Mouse (Mus musculus) urinary bladder, postnatal 10 days (tissue): ENCODE data around the gene Olfr65.

Source experiments
- DNase-seq: peaks from one replicate; pipeline ENCODE4 v3.0.0; 2022; ENCODE audit warnings: low spot score

Olfr65 gene

GRCm38 (mm10) chr7:103903187-103903586, at the start of gene Olfr65:
Olfr65 (plus strand) TSS chr7:103903487.
- no peak for DNase-seq

- no peak for DNase-seq
Measured at GRCm38 (mm10) chr7:103854669-103855068, 48.6 kb upstream of the Olfr65 start.

DNA sequence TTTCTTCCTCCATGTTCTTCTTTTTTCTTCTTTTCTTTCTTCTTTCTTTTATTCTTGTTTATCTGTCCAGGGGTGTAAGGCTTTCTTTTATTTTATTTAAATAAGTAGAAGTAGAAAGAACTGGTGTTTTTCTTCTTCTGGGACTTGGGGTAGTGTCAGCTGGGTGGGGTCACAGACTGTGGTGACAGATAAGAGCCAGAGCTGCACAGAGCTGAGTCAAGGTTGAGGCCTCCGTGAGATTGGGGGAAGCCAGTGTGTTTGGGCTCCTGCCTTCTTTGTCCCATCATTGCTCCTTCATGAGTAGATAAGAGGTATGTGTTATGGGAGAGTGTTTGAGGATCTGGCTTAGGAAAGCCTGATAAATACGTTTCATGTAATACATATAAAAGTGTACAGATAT, 44.2 kb upstream of the Olfr65 start:
- DNase-seq: no peak

GRCm38 (mm10) chr7:103860855-103861254, 42.4 kb upstream of the Olfr65 start:
- DNase-seq: no peak

DNA sequence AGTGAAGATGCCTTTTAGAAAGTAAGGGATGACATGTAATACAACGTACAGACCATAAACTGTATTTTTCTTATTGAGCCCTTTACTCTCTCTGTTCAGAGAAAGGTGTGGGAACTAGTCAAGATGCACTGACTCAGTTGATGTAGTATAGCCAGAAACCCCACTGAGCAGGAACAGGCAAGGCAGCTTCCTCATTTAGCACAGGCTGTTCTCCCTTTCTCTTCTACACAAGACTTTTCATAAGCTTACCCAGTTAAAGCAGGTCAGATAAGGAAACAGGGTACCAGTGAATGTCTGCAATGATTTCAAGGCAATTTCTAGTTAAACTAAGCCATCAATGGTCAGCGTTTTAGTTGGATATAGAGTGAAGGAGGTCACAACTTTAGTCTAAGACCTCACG, 41.8 kb upstream of the Olfr65 start:
- DNase-seq: no peak

- DNase-seq: no peak
Measured at GRCm38 (mm10) chr7:103865716-103866115, 37.6 kb upstream of the Olfr65 start.

- DNase-seq: no peak
Measured at GRCm38 (mm10) chr7:103870667-103871066, 32.6 kb upstream of the Olfr65 start.

GRCm38 (mm10) chr7:103873064-103873463, 30.2 kb upstream of the Olfr65 start:
- no peak for DNase-seq

- DNase-seq: no peak
Measured at GRCm38 (mm10) chr7:103874451-103874850, 28.8 kb upstream of the Olfr65 start.

DNA sequence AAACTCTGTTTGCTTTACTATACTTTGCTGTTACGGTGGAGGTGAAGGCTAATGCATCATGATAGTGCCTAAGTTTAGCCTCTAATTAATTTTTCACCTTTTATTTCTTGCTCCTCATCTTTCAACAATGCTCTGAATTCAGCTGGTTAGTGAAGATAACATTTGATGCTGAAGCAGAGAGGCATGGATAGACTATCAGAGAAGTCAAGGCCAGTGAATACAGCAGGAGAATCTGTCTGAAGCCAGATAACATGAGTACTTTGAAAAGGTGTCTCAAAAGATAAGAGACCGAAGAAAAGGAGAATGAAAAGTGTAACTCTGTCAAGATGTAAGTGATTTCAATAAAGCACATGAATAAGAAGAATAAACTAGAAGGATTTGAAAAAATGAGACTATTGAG, 26.2 kb upstream of the Olfr65 start:
- no peak for DNase-seq

- no peak for DNase-seq
Measured at GRCm38 (mm10) chr7:103886152-103886551, 17.1 kb upstream of the Olfr65 start, which contains the start of gene Olfr66. Olfr66 (minus strand) TSS chr7:103886252.

DNA sequence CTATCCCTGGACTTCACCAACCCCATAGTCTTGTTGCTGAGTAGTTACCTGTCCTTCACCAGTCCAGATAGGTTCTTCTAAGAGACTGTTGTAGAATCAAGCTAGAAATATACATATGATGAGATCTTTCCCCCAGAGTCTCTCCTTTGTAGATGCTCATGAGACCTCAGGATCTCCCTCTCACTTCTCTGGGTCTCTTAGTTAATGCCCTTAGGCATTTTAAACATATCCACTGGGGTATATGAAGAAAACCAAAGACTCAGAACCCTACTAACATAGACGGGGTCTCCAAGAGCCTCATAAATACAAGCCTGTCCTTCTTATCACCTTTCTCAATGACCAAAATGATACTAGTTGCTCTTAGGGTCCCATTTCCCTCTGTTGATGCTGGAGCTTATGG, 8.9 kb upstream of the Olfr65 start, which contains the start of gene Olfr64:
TSS of gene Olfr64 (minus strand) at position 101 of the 400 bp plus-strand sequence.
- no peak for DNase-seq

DNA sequence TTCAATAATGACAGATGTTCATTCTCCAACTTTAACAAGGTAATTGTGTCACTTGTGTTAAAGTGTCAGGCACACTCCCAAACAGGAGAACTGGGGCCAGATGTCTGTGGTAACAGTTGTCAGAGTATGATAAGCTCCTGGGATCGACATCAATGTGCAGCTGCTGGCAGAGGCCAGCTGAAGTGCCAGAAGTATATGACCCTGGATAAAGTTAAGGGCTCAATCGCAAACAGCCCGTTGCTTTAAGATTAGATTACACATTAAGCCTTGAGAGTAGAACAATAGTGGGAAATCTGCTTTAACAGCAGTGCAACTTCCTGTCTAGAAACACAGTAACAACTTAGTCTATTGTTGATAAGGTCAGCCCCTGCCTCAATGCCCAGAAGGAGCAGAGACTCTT, 6.8 kb downstream of the Olfr65 start:
- DNase-seq: no peak

DNA sequence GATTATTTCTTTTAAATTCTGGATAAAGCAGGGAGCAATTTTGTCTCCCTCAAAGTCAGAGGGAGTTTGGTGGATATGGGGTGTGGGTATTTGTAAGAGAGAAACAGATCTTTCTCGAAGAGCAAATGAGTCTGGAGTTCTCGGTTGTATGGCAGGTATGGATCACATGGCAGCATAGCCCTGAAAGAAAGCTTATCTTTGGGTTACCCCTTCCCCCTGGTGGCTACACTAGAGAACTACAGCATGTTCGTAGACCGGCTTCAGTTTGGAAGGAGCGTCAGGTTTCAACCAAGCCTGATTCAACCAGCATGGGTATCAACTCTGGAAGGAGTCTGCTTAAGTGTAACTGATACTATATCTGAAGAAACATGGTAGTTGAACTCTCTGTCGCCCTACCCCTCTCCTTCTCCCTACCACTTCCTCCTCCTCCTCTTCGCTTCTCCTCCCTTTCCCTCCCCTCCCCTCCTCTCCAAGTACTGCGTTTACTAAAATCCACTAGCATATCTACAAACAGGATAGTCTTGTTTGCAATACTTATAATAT, 9.8 kb downstream of the Olfr65 start:
- DNase-seq: no peak

DNA sequence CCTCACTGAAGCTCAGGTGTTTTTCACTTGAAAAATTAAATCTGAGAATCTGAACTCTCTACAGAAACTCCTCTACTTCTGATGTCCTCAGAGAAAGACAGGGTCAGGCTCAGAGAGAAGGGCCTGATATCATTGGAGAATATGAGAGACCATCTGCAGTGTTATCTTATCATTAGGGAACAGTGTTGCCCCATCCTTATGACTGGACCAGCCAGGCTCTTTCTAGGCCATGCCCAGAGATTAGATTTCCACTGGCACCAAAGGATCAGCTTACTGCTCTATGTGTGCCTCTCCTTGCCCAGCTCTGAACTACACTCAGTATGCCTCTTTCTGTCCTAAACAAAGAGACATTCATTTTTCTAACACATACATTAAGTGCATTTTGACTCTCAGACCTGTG, 12.1 kb downstream of the Olfr65 start:
- DNase-seq: no peak

DNA sequence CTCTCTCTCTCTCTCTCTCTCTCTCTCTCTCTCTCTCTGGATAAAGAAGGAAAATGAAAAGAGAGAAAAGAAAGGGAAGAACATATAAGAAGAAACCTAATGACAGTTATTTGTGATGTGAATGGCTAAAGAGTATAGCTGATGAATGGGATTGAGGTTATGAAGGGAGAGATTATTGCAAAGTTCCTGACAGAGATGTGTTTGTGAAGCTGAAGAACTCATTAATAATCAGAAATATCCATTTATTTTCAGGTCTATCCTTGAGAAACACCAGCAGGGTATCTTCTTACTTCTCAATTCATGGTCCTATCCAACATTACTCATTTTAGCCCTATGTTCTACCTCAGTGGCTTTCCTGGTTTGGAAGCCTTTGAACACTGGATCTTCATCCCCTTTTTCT, 25.2 kb downstream of the Olfr65 start, which contains the start of gene Olfr631:
TSS of gene Olfr631 (plus strand) at position 301 of the 400 bp plus-strand sequence.
- DNase-seq: no peak

DNA sequence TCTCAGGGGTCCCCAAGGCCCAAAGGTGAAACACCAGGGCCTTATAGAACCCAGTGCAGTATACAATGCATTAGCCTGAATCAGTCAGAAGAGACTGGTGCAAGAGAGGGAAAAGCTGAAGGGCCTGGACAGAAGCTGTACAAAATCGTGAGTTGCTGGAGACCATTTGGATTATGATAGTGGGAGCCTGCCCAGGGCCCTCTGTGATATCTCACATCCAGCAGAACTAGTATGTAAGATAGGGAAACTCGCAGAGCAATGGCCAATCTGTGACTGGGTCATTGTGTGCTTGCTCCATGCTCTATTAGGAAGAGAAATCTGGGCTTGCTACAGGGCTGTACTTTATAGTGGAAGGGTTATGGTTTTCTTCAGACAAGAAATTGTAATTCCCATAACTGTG, 31.0 kb downstream of the Olfr65 start, which contains the start of gene Olfr632:
TSS of gene Olfr632 (plus strand) at position 84 of the 400 bp plus-strand sequence.
- DNase-seq: no peak

DNA sequence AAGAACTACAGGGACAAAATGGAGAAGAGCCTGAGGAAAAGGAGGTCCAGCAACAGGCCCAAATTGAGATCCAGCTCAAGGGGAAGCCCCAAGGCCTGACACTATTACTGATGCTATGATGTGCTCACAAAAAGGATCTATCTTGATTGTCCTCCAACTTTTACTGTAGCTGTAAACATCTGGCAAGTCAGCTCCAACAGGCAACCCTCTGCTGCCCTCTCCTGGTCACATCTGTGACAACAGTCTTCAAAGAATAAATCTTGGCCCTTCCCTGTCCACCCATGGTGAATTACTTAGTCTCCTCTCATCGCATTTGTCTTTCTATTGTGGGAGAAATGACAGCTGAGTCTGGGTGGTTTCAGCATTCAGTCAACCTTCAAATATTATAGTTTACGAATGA, 39.4 kb downstream of the Olfr65 start:
- no peak for DNase-seq

GRCm38 (mm10) chr7:103944137-103944536, 40.9 kb downstream of the Olfr65 start, which contains the start of gene Olfr633:
Olfr633 (plus strand) TSS chr7:103944437.
- no peak for DNase-seq
